Mouse (Mus musculus) adrenal gland, postnatal 10 days (tissue): ENCODE measurements at regions not wholly inside any gene's neighbourhood (a gene's known extent, or its start where the extent isn't known, plus 50 kb on each side); places are given as distances from the start of the nearest gene placed in this dataset.

Experiments used
- DNase-seq: peaks from one replicate; pipeline ENCODE4 v3.0.0; 2021; ENCODE audit warnings: mixed read lengths

GRCm38 (mm10) chr1:133981185-133981584 is 55.9 kb upstream of the Fmod start:
- no peak for DNase-seq

GRCm38 (mm10) chr1:133978271-133978988 is 57.2 kb upstream of the Prelp start:
- peak; percentile 39 for DNase-seq

- peak; percentile 45 for DNase-seq
These were observed 56.0 kb upstream of the Prelp start for GRCm38 (mm10) chr1:133977260-133977659.

GRCm38 (mm10) chr1:133973801-133974200 is 52.6 kb upstream of the Prelp start:
- DNase-seq = no peak

GRCm38 (mm10) chr1:133971290-133971689 is 50.1 kb upstream of the Prelp start:
- no peak for DNase-seq
